Mouse (Mus musculus) testis, adult 2 months (tissue): ENCODE results near the gene Dnah11.

ENCODE experiments used
- CTCF ChIP-seq: fragments of 200-500 bp; IDR thresholded peaks from 2 replicates; pipeline ENCODE4 v1.5.1; 2012; ENCODE audit warnings: low read depth, mild to moderate bottlenecking, inconsistent platforms, low read length, moderate library complexity; ENCODE audit not compliant: control insufficient read depth, insufficient read depth, insufficient replicate concordance
- POLR2A ChIP-seq: fragments of 200-500 bp; IDR thresholded peaks from 2 replicates; pipeline ENCODE4 v1.6.1; 2012; ENCODE audit warnings: low read depth, mild to moderate bottlenecking, inconsistent platforms, low read length, moderate library complexity; ENCODE audit not compliant: control insufficient read depth

DNA sequence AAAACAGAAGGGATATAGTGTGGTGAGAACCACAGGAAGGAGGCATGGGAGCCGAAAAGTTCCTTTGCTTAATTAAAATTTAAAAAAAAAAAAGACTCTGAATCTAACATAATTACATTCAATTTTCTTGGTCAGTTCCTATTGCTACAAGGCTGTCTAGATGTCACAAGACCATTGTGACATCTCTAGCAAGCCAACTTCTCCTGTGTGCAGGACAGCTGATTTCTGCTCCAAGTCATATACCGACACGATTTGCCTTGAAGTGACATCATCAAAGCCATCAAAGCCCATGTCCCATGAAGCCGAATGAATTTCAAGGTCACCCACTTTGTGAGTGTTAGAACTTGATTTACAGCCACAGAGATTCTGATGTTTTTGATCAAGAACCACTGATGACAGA, 361.5 kb downstream of the Dnah11 start:
- no peak for TF ChIP-seq CTCF
- TF ChIP-seq POLR2A = no peak
